Mouse (Mus musculus): ENCODE data around the gene Pum3. TPM values are rescaled to one million over a fixed set of nuclear protein-coding genes. Genes with fewer than 3 reads are reported as not detected.

Pum3 gene
- polyA plus RNA-seq, 1 experiment from 2014 or later: 70.7 TPM

- no peaks in the 10 kb centered on the region for H3K36me3 ChIP-seq
- H3K27ac ChIP-seq: no peak overlapping the region
- no peak for ATAC-seq (ENCODE audit: insufficient number of reproducible peaks, low FRiP score, low TSS enrichment, low read depth)
- H3K9ac ChIP-seq: no peak overlapping the region
- H3K4me2 ChIP-seq: no peak overlapping the region
- H3K4me3 ChIP-seq: no peak overlapping the region
- no peaks in the 10 kb centered on the region for H3K27me3 ChIP-seq
- 0 out of 2 replicates have a peak, but pooled peaks cover 2% of the 10 kb centered on the region for H3K4me1 ChIP-seq
- no peaks in the 10 kb centered on the region for H3K9me3 ChIP-seq
Measured at GRCm38 (mm10) chr19:27360381-27360780, 69.2 kb downstream of the Pum3 start.

GRCm38 (mm10) chr19:27351700-27352099 is 77.9 kb downstream of the Pum3 start:
- H3K27ac ChIP-seq: no peak overlapping the region
- H3K4me2 ChIP-seq: no peak overlapping the region
- H3K4me1 ChIP-seq: no peaks in the 10 kb centered on the region
- H3K9ac ChIP-seq: no peak overlapping the region
- no peak overlapping the region for H3K4me3 ChIP-seq
- no peak for ATAC-seq (ENCODE audit: insufficient number of reproducible peaks, low FRiP score, low TSS enrichment, low read depth)
- no peaks in the 10 kb centered on the region for H3K36me3 ChIP-seq
- H3K27me3 ChIP-seq: no peaks in the 10 kb centered on the region
- WGBS: 70% methylated on average over 6 of the region's 6 CpGs
- H3K9me3 ChIP-seq: no peaks in the 10 kb centered on the region

GRCm38 (mm10) chr19:27346501-27346900 is 83.1 kb downstream of the Pum3 start:
- 80% methylated on average over 1 of the region's 1 CpGs for WGBS
- H3K9me3 ChIP-seq: no peaks in the 10 kb centered on the region
- no peak overlapping the region for H3K9ac ChIP-seq
- H3K27ac ChIP-seq: no peak overlapping the region
- no peak overlapping the region for H3K4me3 ChIP-seq
- H3K27me3 ChIP-seq: no peaks in the 10 kb centered on the region
- H3K4me1 ChIP-seq: no peaks in the 10 kb centered on the region
- no peak for ATAC-seq (ENCODE audit: insufficient number of reproducible peaks, low FRiP score, low TSS enrichment, low read depth)
- no peaks in the 10 kb centered on the region for H3K36me3 ChIP-seq
- no peak overlapping the region for H3K4me2 ChIP-seq

Other genes with a start within 250 kb of the Pum3 start
- gene Vldlr, start 213.3 kb downstream of the Pum3 start, polyA plus RNA-seq (2015; fragmentation: Nextera tagmentation; extraction: Ambion mirVana): 11.1 and 14.1 TPM in 2 replicates
- gene Kcnv2, start 107.2 kb downstream of the Pum3 start, polyA plus RNA-seq (2015; fragmentation: Nextera tagmentation; extraction: Ambion mirVana): 0.03 TPM in 1 of 2 replicates, not detected in the other